Mouse (Mus musculus): ENCODE data around the gene Nfe2. TPM values are rescaled to one million over a fixed set of nuclear protein-coding genes. Genes with fewer than 3 reads are reported as not detected.

Gene Nfe2
- 178 and 222 TPM in 2 replicates for polyA plus RNA-seq (2012; rRNA removed)
- polyA plus RNA-seq (2014; fragmentation: Nextera tagmentation; extraction: Ambion mirVana) = 175 and 184 TPM in 2 replicates

GRCm38 (mm10) chr15:103257790-103258728 is at the start of gene Nfe2:
Gene Nfe2 (minus strand): TSS chr15:103258403.
- DNase-seq (ENCODE audit: low read depth in 3 of 3, low spot score in 3 of 3) (peak; percentile 98), ATAC-seq (ENCODE audit: insufficient read depth) (peak; percentile 95)
- Histone ChIP-seq H3K27ac (peak within 1 kb of the TSS; percentile 95), H3K9ac (replicated peaks) (peak within 1 kb of the TSS; percentile 97), H3K4me1 (replicated peaks; ENCODE audit: control insufficient read depth in 2 of 2, insufficient read depth in 2 of 2, low read length in 1 of 2) (peaks cover 42 to 50% of the 10 kb centered on the region in 2 experiments), H3K9me3 (ENCODE audit: control insufficient read depth, low read length) (no peaks in the 10 kb centered on the region), H3K36me3 (replicated peaks; ENCODE audit: control insufficient read depth, insufficient read depth, low read depth) (peaks cover 6% of the 10 kb centered on the region), H3K4me3 (ENCODE audit: insufficient read depth in 1 of 2, low read depth in 2 of 2, low read length in 2 of 2) (peak within 1 kb of the TSS; percentile 79 to 94), H3K27me3 (ENCODE audit: control insufficient read depth, insufficient read depth, low read length) (no peaks in the 10 kb centered on the region), H3K4me2 (ENCODE audit: low read depth) (peak within 1 kb of the TSS; percentile 81)
- under 1% methylated on average over 15 of the region's 15 CpGs for WGBS (ENCODE audit: insufficient replicate concordance)
- TF ChIP-seq EP300 (IDR thresholded peaks at IDR 0.05; ENCODE audit: low read depth) (no peak), CTCF (IDR thresholded peaks at IDR 0.05; ENCODE audit: low read depth) (peak; percentile 56)

- under 1% methylated on average over 7 of the region's 7 CpGs for WGBS (ENCODE audit: insufficient replicate concordance)
- TF ChIP-seq EP300 (IDR thresholded peaks at IDR 0.05; ENCODE audit: low read depth) = no peak
- peak; percentile 96 for TF ChIP-seq CTCF (IDR thresholded peaks at IDR 0.05; ENCODE audit: low read depth)
- Histone ChIP-seq H3K4me3 (ENCODE audit: insufficient read depth in 1 of 2, low read depth in 2 of 2, low read length in 2 of 2) (no peak overlapping the region), H3K27me3 (ENCODE audit: control insufficient read depth, insufficient read depth, low read length) (peaks cover 30% of the 10 kb centered on the region), H3K9me3 (ENCODE audit: control insufficient read depth, low read length) (no peaks in the 10 kb centered on the region), H3K9ac (replicated peaks) (no peak overlapping the region), H3K27ac (no peak overlapping the region), H3K4me2 (ENCODE audit: low read depth) (peak overlapping the region; percentile 16; the same call in 1 of the 2 replicates), H3K36me3 (replicated peaks; ENCODE audit: control insufficient read depth, insufficient read depth, low read depth) (no peaks in the 10 kb centered on the region), H3K4me1 (replicated peaks; ENCODE audit: control insufficient read depth in 2 of 2, insufficient read depth in 2 of 2, low read length in 1 of 2) (peaks cover 5 to 35% of the 10 kb centered on the region in 2 experiments; a peak in 3 of 4 replicates)
- peak; percentile 80 to 87 (median 83) for DNase-seq (ENCODE audit: low read depth in 3 of 3, low spot score in 3 of 3)
- 0 out of 2 replicates have a peak, but pooled peaks have one; percentile 9 for ATAC-seq (ENCODE audit: insufficient read depth)
Observed at GRCm38 (mm10) chr15:103307125-103307524, 48.9 kb upstream of the Nfe2 start.

GRCm38 (mm10) chr15:103305792-103306645 is 47.8 kb upstream of the Nfe2 start:
- no peak for ATAC-seq (ENCODE audit: insufficient read depth)
- H3K4me3 ChIP-seq (ENCODE audit: insufficient read depth in 1 of 2, low read depth in 2 of 2, low read length in 2 of 2) = peak overlapping the region; percentile 51 to 55

GRCm38 (mm10) chr15:103305070-103305678 is 47.0 kb upstream of the Nfe2 start:
- under 1% methylated on average over 70 of the region's 71 CpGs for WGBS (ENCODE audit: insufficient replicate concordance)
- H3K4me1 ChIP-seq (replicated peaks; ENCODE audit: control insufficient read depth in 2 of 2, insufficient read depth in 2 of 2, low read length in 1 of 2) = peaks cover 5 to 35% of the 10 kb centered on the region in 2 experiments; a peak in 3 of 4 replicates

More at GRCm38 (mm10) chr15:103305792-103306645, 47.8 kb upstream of the Nfe2 start:
- no peaks in the 10 kb centered on the region for H3K36me3 ChIP-seq (replicated peaks; ENCODE audit: control insufficient read depth, insufficient read depth, low read depth)
- 0 out of 2 replicates have a peak overlapping the region, but pooled peaks have one; percentile 3 for H3K9ac ChIP-seq (replicated peaks)
- no peaks in the 10 kb centered on the region for H3K9me3 ChIP-seq (ENCODE audit: control insufficient read depth, low read length)
- no peak for DNase-seq (ENCODE audit: low read depth in 3 of 3, low spot score in 3 of 3)
- peak overlapping the region; percentile 82 for H3K4me2 ChIP-seq (ENCODE audit: low read depth)
- H3K4me1 ChIP-seq (replicated peaks; ENCODE audit: control insufficient read depth in 2 of 2, insufficient read depth in 2 of 2, low read length in 1 of 2) = peaks cover 5 to 35% of the 10 kb centered on the region in 2 experiments; a peak in 3 of 4 replicates
- peaks cover 30% of the 10 kb centered on the region for H3K27me3 ChIP-seq (ENCODE audit: control insufficient read depth, insufficient read depth, low read length)
- 28% methylated on average over 8 of the region's 8 CpGs for WGBS (ENCODE audit: insufficient replicate concordance)
- H3K27ac ChIP-seq = peak overlapping the region; percentile 26; the same call in 1 of the 2 replicates
- TF ChIP-seq CTCF (IDR thresholded peaks at IDR 0.05; ENCODE audit: low read depth) = no peak
- TF ChIP-seq EP300 (IDR thresholded peaks at IDR 0.05; ENCODE audit: low read depth) = no peak

More at GRCm38 (mm10) chr15:103305070-103305678, 47.0 kb upstream of the Nfe2 start:
- Histone ChIP-seq H3K9ac (replicated peaks) (peak overlapping the region; percentile 15; the same call in 1 of the 2 replicates), H3K9me3 (ENCODE audit: control insufficient read depth, low read length) (no peaks in the 10 kb centered on the region), H3K27ac (peak overlapping the region; percentile 26; the same call in 1 of the 2 replicates), H3K4me2 (ENCODE audit: low read depth) (peak overlapping the region; percentile 82), H3K36me3 (replicated peaks; ENCODE audit: control insufficient read depth, insufficient read depth, low read depth) (no peaks in the 10 kb centered on the region), H3K27me3 (ENCODE audit: control insufficient read depth, insufficient read depth, low read length) (peaks cover 30% of the 10 kb centered on the region), H3K4me3 (ENCODE audit: insufficient read depth in 1 of 2, low read depth in 2 of 2, low read length in 2 of 2) (peak overlapping the region; percentile 51 to 55)
- DNase-seq (ENCODE audit: low read depth in 3 of 3, low spot score in 3 of 3) (peak; percentile 74 to 76 (median 74)), ATAC-seq (ENCODE audit: insufficient read depth) (peak; percentile 80)
- TF ChIP-seq CTCF (IDR thresholded peaks at IDR 0.05; ENCODE audit: low read depth) (no peak), EP300 (IDR thresholded peaks at IDR 0.05; ENCODE audit: low read depth) (no peak)

Measured in liver, embryonic 14.5 days (tissue).